Mouse (Mus musculus) lung, postnatal 0 days (tissue): ENCODE results near the gene Arpc5l. TPM values are rescaled to one million over a fixed set of nuclear protein-coding genes. Genes with fewer than 3 reads are reported as not detected.

Experiments
- ATAC-seq: fragments of 200-750 bp; cut with Nextera tagmentation; 2 replicates; pipeline ENCODE4 v1.8.0; 2017; ENCODE audit warnings: moderate library complexity
- DNase-seq: peaks from one replicate; pipeline ENCODE4 v3.0.0-alpha.2; 2016; ENCODE audit warnings: low spot score
- H3K27ac ChIP-seq: fragments of 300-500 bp; sonication (generic); 2 replicates; pipeline ENCODE4 v1.5.1; 2014; ENCODE audit warnings: antibody characterized with exemption, mild to moderate bottlenecking, low read length, mixed read lengths
- H3K27me3 ChIP-seq: fragments of 300-500 bp; sonication (generic); replicated peaks from 2 replicates; pipeline ENCODE4 v1.6.1; 2014; ENCODE audit warnings: low read length, mixed read lengths; ENCODE audit not compliant: insufficient read depth
- H3K36me3 ChIP-seq: fragments of 300-500 bp; sonication (generic); 2 replicates; pipeline ENCODE4 v1.6.1; 2014; ENCODE audit warnings: low read length, mixed read lengths; ENCODE audit not compliant: insufficient read depth
- H3K4me1 ChIP-seq: fragments of 300-500 bp; sonication (generic); 2 replicates; pipeline ENCODE4 v1.6.1; 2014; ENCODE audit warnings: antibody characterized with exemption, low read depth, low read length, mixed read lengths; ENCODE audit not compliant: insufficient read depth
- H3K4me2 ChIP-seq: fragments of 300-500 bp; sonication (generic); replicated peaks from 2 replicates; pipeline ENCODE4 v1.6.1; 2014; ENCODE audit warnings: low read depth, mild to moderate bottlenecking, low read length, moderate library complexity, mixed read lengths
- H3K4me3 ChIP-seq: fragments of 300-500 bp; sonication (generic); 2 replicates; pipeline ENCODE4 v1.5.1; 2014; ENCODE audit warnings: low read depth, low read length
- H3K9ac ChIP-seq: fragments of 300-500 bp; sonication (generic); replicated peaks from 2 replicates; pipeline ENCODE4 v1.6.1; 2014; ENCODE audit warnings: low read depth, mild to moderate bottlenecking
- H3K9me3 ChIP-seq: fragments of 300-500 bp; sonication (generic); 2 replicates; pipeline ENCODE4 v1.6.1; 2016; ENCODE audit warnings: low read length, mixed read lengths
- CTCF ChIP-seq: IDR thresholded peaks from 2 replicates; pipeline ENCODE4 v1.5.1; 2016; ENCODE audit warnings: antibody characterized with exemption, mild to moderate bottlenecking
- EP300 ChIP-seq: IDR thresholded peaks from 2 replicates; pipeline ENCODE4 v1.6.1; 2016; ENCODE audit warnings: antibody characterized with exemption, mild to moderate bottlenecking, control low read depth
- WGBS: fragments of 180-500 bp; shearing (Covaris S2); extraction: QIAGEN DNeasy Blood & Tissue Kit; methylation state at CpG from one replicate; pipeline ENCODE4 v1.1.7; 2014; 5-methylcytosine and 5-hydroxymethylcytosine counted together
- polyA plus RNA-seq: library from polyadenylated mRNA; unstranded; fragments of >200 nt; fragmentation: Nextera tagmentation; extraction: Ambion mirVana; gene quantifications from 2 replicates; pipeline ENCODE4 v1.2.1, GENCODE M21; 2015

Arpc5l gene
- polyA plus RNA-seq, 1 experiment from 2014 or later = 93.7 TPM

GRCm38 (mm10) chr2:38986580-38986979 lies 18.6 kb upstream of the Arpc5l start:
- Histone ChIP-seq H3K9ac (no peak overlapping the region), H3K27me3 (no peaks in the 10 kb centered on the region), H3K9me3 (no peaks in the 10 kb centered on the region), H3K4me2 (no peak overlapping the region), H3K27ac (no peak overlapping the region), H3K4me3 (no peak overlapping the region), H3K36me3 (no peaks in the 10 kb centered on the region), H3K4me1 (no peaks in the 10 kb centered on the region)
- TF ChIP-seq CTCF (no peak), EP300 (no peak)
- ATAC-seq (peak; percentile 67), DNase-seq (peak; percentile 27)
- 58% methylated on average over 3 of the region's 3 CpGs for WGBS

GRCm38 (mm10) chr2:38987371-38987770 lies 17.8 kb upstream of the Arpc5l start:
- H3K27ac ChIP-seq = no peak overlapping the region
- ATAC-seq = peak; percentile 42

GRCm38 (mm10) chr2:38987803-38988510 lies 17.2 kb upstream of the Arpc5l start:
- ATAC-seq = no peak
- no peaks in the 10 kb centered on the region for H3K27me3 ChIP-seq
- WGBS = 70% methylated on average over 6 of the region's 6 CpGs
- no peak overlapping the region for H3K27ac ChIP-seq
- DNase-seq = no peak
- no peak overlapping the region for H3K4me3 ChIP-seq
- no peaks in the 10 kb centered on the region for H3K9me3 ChIP-seq
- H3K9ac ChIP-seq = no peak overlapping the region
- TF ChIP-seq EP300 = no peak
- TF ChIP-seq CTCF = no peak
- H3K36me3 ChIP-seq = no peaks in the 10 kb centered on the region
- H3K4me1 ChIP-seq = no peaks in the 10 kb centered on the region
- H3K4me2 ChIP-seq = no peak overlapping the region

More at GRCm38 (mm10) chr2:38987371-38987770, 17.8 kb upstream of the Arpc5l start:
- no peaks in the 10 kb centered on the region for H3K27me3 ChIP-seq
- H3K4me2 ChIP-seq = no peak overlapping the region
- H3K36me3 ChIP-seq = no peaks in the 10 kb centered on the region
- TF ChIP-seq CTCF = no peak
- TF ChIP-seq EP300 = no peak
- no peak for DNase-seq
- no peak overlapping the region for H3K4me3 ChIP-seq
- 38% methylated on average over 1 of the region's 1 CpGs for WGBS
- no peaks in the 10 kb centered on the region for H3K9me3 ChIP-seq
- H3K4me1 ChIP-seq = no peaks in the 10 kb centered on the region
- no peak overlapping the region for H3K9ac ChIP-seq

GRCm38 (mm10) chr2:38988929-38989328 lies 16.2 kb upstream of the Arpc5l start:
- no peak overlapping the region for H3K9ac ChIP-seq
- no peaks in the 10 kb centered on the region for H3K36me3 ChIP-seq
- H3K27ac ChIP-seq = no peak overlapping the region
- DNase-seq = no peak
- H3K9me3 ChIP-seq = no peaks in the 10 kb centered on the region
- no peak overlapping the region for H3K4me2 ChIP-seq
- H3K27me3 ChIP-seq = no peaks in the 10 kb centered on the region
- WGBS = 85% methylated on average over 2 of the region's 2 CpGs
- TF ChIP-seq EP300 (no peak), CTCF (no peak)
- ATAC-seq = no peak
- H3K4me1 ChIP-seq = no peaks in the 10 kb centered on the region
- no peak overlapping the region for H3K4me3 ChIP-seq

GRCm38 (mm10) chr2:38992004-38992403 lies 13.1 kb upstream of the Arpc5l start:
- no peaks in the 10 kb centered on the region for H3K27me3 ChIP-seq
- no peak overlapping the region for H3K4me3 ChIP-seq
- no peaks in the 10 kb centered on the region for H3K36me3 ChIP-seq
- DNase-seq = no peak
- H3K9me3 ChIP-seq = no peaks in the 10 kb centered on the region
- no peak overlapping the region for H3K4me2 ChIP-seq
- H3K9ac ChIP-seq = no peak overlapping the region
- 47% methylated on average over 4 of the region's 4 CpGs for WGBS
- H3K4me1 ChIP-seq = no peaks in the 10 kb centered on the region
- ATAC-seq = 0 out of 2 replicates have a peak, but pooled peaks have one; percentile 27
- no peak for TF ChIP-seq CTCF
- no peak for TF ChIP-seq EP300
- no peak overlapping the region for H3K27ac ChIP-seq

- no peaks in the 10 kb centered on the region for H3K36me3 ChIP-seq
- no peak for DNase-seq
- no peak overlapping the region for H3K27ac ChIP-seq
- ATAC-seq = no peak
- H3K9ac ChIP-seq = no peak overlapping the region; the same call in 1 of the 2 replicates
- H3K27me3 ChIP-seq = no peaks in the 10 kb centered on the region
- WGBS = 20% methylated on average over 4 of the region's 4 CpGs
- TF ChIP-seq CTCF (no peak), EP300 (no peak)
- H3K9me3 ChIP-seq = no peaks in the 10 kb centered on the region
- no peak overlapping the region for H3K4me2 ChIP-seq
- no peaks in the 10 kb centered on the region; the same call in 1 of the 2 replicates for H3K4me1 ChIP-seq
- H3K4me3 ChIP-seq = no peak overlapping the region
Measured at GRCm38 (mm10) chr2:38992452-38992851, 12.7 kb upstream of the Arpc5l start.
